Mouse (Mus musculus): ENCODE measurements around the gene Gm17783.

- TF ChIP-seq GATA1 (IDR thresholded peaks at IDR 0.05; ENCODE audit: borderline replicate concordance, low read length): no peak
- TF ChIP-seq FLI1 (IDR thresholded peaks at IDR 0.05; ENCODE audit: low read length): no peak
These were observed 10.3 kb upstream of the Gm17783 start for GRCm38 (mm10) chr16:45542108-45542507.
